Mouse (Mus musculus) spleen, adult 2 months (tissue): ENCODE measurements around the gene Rtn4. TPM values are rescaled to one million over a fixed set of nuclear protein-coding genes. Genes with fewer than 3 reads are reported as not detected.

ENCODE experiments used
- DNase-seq, 2 experiments: peaks; one replicate each; pipeline versions ENCODE4 v3.0.0 to v3.0.0-alpha.2; 2012 to 2021; ENCODE audit warnings: low spot score in 2 of 2, low read depth in 1 of 2
- H3K27ac ChIP-seq: fragments of 200-500 bp; 2 replicates; pipeline ENCODE4 v1.5.1; 2012; ENCODE audit warnings: low read length, inconsistent platforms; ENCODE audit not compliant: insufficient read depth
- H3K27me3 ChIP-seq: fragments of 200-500 bp; 2 replicates; pipeline ENCODE4 v1.6.1; 2012; ENCODE audit warnings: mild to moderate bottlenecking, moderate library complexity, low read length, inconsistent platforms; ENCODE audit not compliant: control insufficient read depth, insufficient read depth
- H3K36me3 ChIP-seq: fragments of 200-500 bp; 2 replicates; pipeline ENCODE4 v1.6.1; 2012; ENCODE audit warnings: mild to moderate bottlenecking, low read length, inconsistent platforms; ENCODE audit not compliant: control insufficient read depth, insufficient read depth
- H3K4me1 ChIP-seq: fragments of 200-500 bp; 2 replicates; pipeline ENCODE4 v1.6.1; 2011; ENCODE audit warnings: inconsistent platforms; ENCODE audit not compliant: control insufficient read depth, insufficient read depth, insufficient read length
- H3K4me3 ChIP-seq: fragments of 200-500 bp; 2 replicates; pipeline ENCODE4 v1.5.1; 2011; ENCODE audit warnings: mild to moderate bottlenecking, inconsistent platforms; ENCODE audit not compliant: insufficient read depth, insufficient read length; ENCODE audit errors: extremely low read depth
- CTCF ChIP-seq: fragments of 200-500 bp; IDR thresholded peaks from 2 replicates; pipeline ENCODE4 v1.5.1; 2011; ENCODE audit warnings: mild to moderate bottlenecking, inconsistent platforms; ENCODE audit not compliant: insufficient read depth, insufficient read length, insufficient replicate concordance; ENCODE audit errors: extremely low read depth
- POLR2A ChIP-seq: fragments of 200-500 bp; IDR thresholded peaks from 2 replicates; pipeline ENCODE4 v1.6.1; 2011; ENCODE audit warnings: low read depth, low read length, inconsistent platforms
- WGBS: fragments of 180-500 bp; shearing (Covaris S2); methylation state at CpG from one replicate; pipeline ENCODE4 v1.1.7; 2018; 5-methylcytosine and 5-hydroxymethylcytosine counted together
- polyA plus RNA-seq: library from polyadenylated mRNA; depleted of rRNA; stranded (reverse); fragments of >200 nt; gene quantifications from 2 replicates; pipeline ENCODE4 v1.2.3, GENCODE M21; 2012

The Rtn4 gene
- polyA plus RNA-seq, 1 experiment = 41.9 TPM

- no peaks in the 10 kb centered on the region for H3K27me3 ChIP-seq
- H3K4me3 ChIP-seq = no peak overlapping the region
- TF ChIP-seq POLR2A = no peak
- no peak for TF ChIP-seq CTCF
- WGBS = 79% methylated on average over 1 of the region's 1 CpGs
- no peak for DNase-seq
- H3K4me1 ChIP-seq = no peaks in the 10 kb centered on the region; the same call in 1 of the 2 replicates
- no peak overlapping the region for H3K27ac ChIP-seq
- no peaks in the 10 kb centered on the region for H3K36me3 ChIP-seq
Observed at GRCm38 (mm10) chr11:29691556-29691955, 1.2 kb upstream of the Rtn4 start.

DNA sequence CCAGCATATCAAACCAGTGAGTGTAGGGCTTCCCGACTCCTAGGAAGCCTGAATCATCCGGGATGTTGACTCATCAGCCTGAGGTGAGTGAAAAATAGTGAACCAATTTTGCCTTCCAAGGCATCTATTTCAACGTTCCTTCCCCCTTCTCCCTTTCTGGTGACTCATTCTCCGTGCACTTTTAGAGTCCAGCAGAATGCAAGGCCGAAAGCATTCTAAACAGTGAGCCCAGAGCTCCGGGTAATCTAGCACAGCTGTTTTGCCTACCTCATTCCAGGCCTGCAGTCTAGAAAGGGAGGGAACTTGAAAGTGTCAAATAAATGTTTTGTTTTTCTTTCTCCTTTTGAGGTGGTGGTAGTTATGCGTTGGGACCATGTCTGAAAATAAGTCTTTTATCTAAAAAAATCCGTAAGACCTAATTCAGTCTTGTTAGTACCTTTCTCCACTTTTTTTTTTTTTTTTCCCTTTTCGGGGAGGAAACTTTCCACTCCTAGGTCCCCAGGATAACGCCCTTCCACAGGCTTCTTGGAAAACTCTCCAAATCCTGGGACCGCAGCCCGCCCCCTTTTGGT, 550 bp upstream of the Rtn4 start:
- 24% methylated on average over 12 of the region's 12 CpGs for WGBS
- no peak overlapping the region for H3K4me3 ChIP-seq
- DNase-seq = no peak

DNA sequence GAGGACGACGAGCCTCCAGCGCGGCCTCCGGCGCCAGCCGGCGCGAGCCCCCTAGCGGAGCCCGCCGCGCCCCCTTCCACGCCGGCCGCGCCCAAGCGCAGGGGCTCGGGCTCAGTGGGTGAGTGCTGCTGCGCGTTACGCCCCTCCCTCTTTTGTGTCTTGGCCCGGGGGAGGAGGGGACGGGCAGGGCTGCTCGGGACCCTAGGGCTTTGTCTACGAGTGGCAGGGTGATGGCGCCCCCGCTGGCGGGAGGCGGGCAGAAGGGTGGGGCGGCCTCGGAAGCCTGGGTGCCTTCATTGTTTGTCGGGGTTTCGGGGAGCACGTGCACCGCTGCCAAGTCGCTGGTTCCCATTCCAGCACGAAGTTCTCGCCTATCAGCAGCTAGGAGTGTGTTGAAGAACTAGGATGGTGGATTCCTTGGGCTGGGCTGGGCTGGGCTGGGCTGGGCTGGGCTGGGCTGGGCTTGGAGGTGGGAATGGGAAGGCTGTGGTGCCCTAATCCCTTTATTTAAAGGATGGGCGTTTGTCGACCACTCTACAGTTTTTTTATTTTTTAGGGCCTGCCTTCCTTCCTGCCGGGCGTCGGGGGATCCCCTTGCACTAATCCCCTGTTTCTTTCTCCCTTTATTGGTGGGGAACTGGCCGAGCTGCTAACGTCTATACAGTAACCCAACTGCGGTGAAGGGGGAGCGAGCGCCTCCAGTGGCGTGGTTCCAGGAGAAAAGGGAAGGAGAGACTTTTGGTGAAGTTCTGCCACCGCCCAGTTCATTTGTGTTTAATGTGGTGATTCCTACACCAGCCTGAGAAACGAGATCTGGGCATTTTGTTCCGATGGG, 1.0 kb downstream of the Rtn4 start:
- H3K4me1 ChIP-seq = no peaks in the 10 kb centered on the region; the same call in 1 of the 2 replicates
- H3K27ac ChIP-seq = peak overlapping the region; percentile 80
- no peaks in the 10 kb centered on the region for H3K36me3 ChIP-seq
- H3K27me3 ChIP-seq = no peaks in the 10 kb centered on the region
- peak overlapping the region; percentile 80 for H3K4me3 ChIP-seq
- TF ChIP-seq POLR2A (no peak; the same call in 1 of the 2 replicates), CTCF (peak; percentile 78)
- peak; percentile 69 to 87 for DNase-seq
- WGBS = under 1% methylated on average over 53 of the region's 53 CpGs

More for the DNA sequence above, 550 bp upstream of the Rtn4 start:
- Histone ChIP-seq H3K27ac (no peak overlapping the region), H3K36me3 (no peaks in the 10 kb centered on the region), H3K4me1 (no peaks in the 10 kb centered on the region; the same call in 1 of the 2 replicates), H3K27me3 (no peaks in the 10 kb centered on the region)
- TF ChIP-seq CTCF (0 out of 2 replicates have a peak, but pooled peaks have one; percentile 31), POLR2A (no peak)

- H3K27ac ChIP-seq = no peak overlapping the region
- TF ChIP-seq POLR2A (no peak), CTCF (no peak)
- H3K4me3 ChIP-seq = no peak overlapping the region
Observed at GRCm38 (mm10) chr11:29694754-29695153, 2.0 kb downstream of the Rtn4 start.

DNA sequence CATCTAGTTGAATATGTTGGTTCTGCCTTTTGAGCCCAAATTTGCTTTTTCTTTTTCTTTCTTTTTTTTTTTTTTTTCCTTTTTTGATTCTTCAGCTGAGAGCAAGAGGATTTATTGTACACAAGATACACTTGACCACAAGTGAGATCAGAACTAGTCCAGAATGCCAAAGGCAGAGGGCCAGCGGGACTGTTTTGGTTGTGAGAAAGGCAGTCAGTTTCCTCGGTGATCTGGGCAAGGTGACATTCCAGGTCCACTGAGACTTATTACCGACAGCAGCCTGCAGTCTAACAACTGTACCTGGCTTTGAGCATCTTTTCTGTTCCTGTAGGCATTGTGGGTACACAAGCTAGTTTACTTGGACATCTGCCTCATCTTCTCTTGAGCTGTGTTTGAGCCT, 10.0 kb downstream of the Rtn4 start:
- H3K27ac ChIP-seq = no peak overlapping the region
- TF ChIP-seq CTCF (no peak), POLR2A (no peak)
- H3K27me3 ChIP-seq = no peaks in the 10 kb centered on the region
- peaks cover 2% of the 10 kb centered on the region; the same call in 1 of the 2 replicates for H3K36me3 ChIP-seq
- H3K4me1 ChIP-seq = peaks cover 2% of the 10 kb centered on the region; the same call in 1 of the 2 replicates
- WGBS = 93% methylated on average over 3 of the region's 3 CpGs
- H3K4me3 ChIP-seq = no peak overlapping the region
- no peak for DNase-seq

More at GRCm38 (mm10) chr11:29694754-29695153, 2.0 kb downstream of the Rtn4 start:
- no peak for DNase-seq
- Histone ChIP-seq H3K36me3 (no peaks in the 10 kb centered on the region), H3K4me1 (no peaks in the 10 kb centered on the region; the same call in 1 of the 2 replicates), H3K27me3 (no peaks in the 10 kb centered on the region)

GRCm38 (mm10) chr11:29705263-29705662, 12.5 kb downstream of the Rtn4 start:
- no peak for TF ChIP-seq CTCF
- TF ChIP-seq POLR2A = no peak
- Histone ChIP-seq H3K4me1 (peaks cover 2% of the 10 kb centered on the region; the same call in 1 of the 2 replicates), H3K27ac (no peak overlapping the region), H3K36me3 (peaks cover 4% of the 10 kb centered on the region), H3K4me3 (no peak overlapping the region), H3K27me3 (no peaks in the 10 kb centered on the region)
- DNase-seq = no peak
